In the genomic region with DNA sequence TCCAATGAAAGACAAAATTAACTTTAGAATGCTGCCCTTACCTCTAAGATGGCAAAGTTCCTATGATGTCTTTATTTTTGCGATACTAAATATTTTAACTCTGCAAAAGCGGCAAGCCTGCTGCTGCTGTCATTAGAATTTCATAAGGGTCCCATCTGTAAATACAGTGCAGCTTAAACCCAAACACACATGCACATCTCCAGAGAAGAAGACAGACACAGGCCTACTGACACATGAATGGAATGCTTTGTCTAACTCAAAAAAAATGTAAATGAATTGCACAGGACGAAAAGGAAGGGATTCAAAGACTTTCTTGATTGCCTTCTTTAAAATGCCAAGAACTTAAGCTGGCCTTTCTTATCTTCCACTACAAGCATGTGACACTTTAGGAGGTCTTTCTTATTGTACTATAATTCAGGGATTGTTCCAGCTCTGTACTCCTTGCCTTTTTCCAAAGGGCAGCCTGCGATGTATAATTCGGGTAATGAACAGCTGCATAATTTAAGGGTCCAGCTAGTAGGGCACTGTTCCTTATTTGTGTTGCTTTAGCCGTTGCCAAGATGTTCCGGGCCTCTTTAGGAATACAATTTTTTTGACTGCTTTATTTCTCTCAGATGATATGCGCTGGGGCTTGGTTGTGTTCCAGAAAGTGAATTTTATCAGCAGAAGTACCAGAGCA, we compare ENCODE assay signal across 10 mouse cellular contexts.
DNase-seq lines count a peak whose midpoint lies in the region; ATAC-seq and TF ChIP-seq lines count a peak whose summit lies in the region.
"Had no signal": no experiment of that assay in that cellular context is flagged by ENCODE, and none has a peak within 500 bp of the region (broad histone marks: within the 10 kb centered on the region; RNA-seq: fewer than 3 reads in every experiment).

No protein-coding gene starts in this region.

- TF ChIP-seq POLR2A in cortical plate, adult 2 months (IDR thresholded peaks at IDR 0.05; ENCODE audit: extremely low read depth, insufficient read depth, low read length) = no peak

- no peak overlapping the region for H3K4me3 ChIP-seq in kidney, embryonic 16.5 days (ENCODE audit: low read length)
- H3K4me3 ChIP-seq in cortical plate, adult 2 months (ENCODE audit: insufficient read depth, low read length) = no peak overlapping the region
- H3K4me3 ChIP-seq in forebrain, embryonic 16.5 days (replicated peaks; ENCODE audit: low read length) = no peak overlapping the region
- no peak overlapping the region for H3K4me3 ChIP-seq in midbrain, embryonic 13.5 days (replicated peaks)
- H3K4me3 ChIP-seq in liver, embryonic 12.5 days = no peak overlapping the region

- no peaks in the 10 kb centered on the region for H3K27me3 ChIP-seq in kidney, embryonic 16.5 days (ENCODE audit: insufficient read depth, low read length)
- no peaks in the 10 kb centered on the region for H3K27me3 ChIP-seq in forebrain, embryonic 16.5 days (replicated peaks; ENCODE audit: control insufficient read depth, insufficient read depth, low read length)
- H3K27me3 ChIP-seq in midbrain, embryonic 13.5 days = no peaks in the 10 kb centered on the region
- no peaks in the 10 kb centered on the region for H3K27me3 ChIP-seq in liver, embryonic 12.5 days (replicated peaks)

- no peak for TF ChIP-seq CTCF in cortical plate, adult 2 months (IDR thresholded peaks at IDR 0.05; ENCODE audit: extremely low read depth, insufficient read depth, low read length)

- H3K9ac ChIP-seq in kidney, embryonic 16.5 days (replicated peaks; ENCODE audit: low read length) = no peak overlapping the region
- H3K9ac ChIP-seq in forebrain, embryonic 16.5 days (replicated peaks; ENCODE audit: low read depth, low read length) = no peak overlapping the region
- no peak overlapping the region for H3K9ac ChIP-seq in midbrain, embryonic 13.5 days (replicated peaks)
- H3K9ac ChIP-seq in liver, embryonic 12.5 days = no peak overlapping the region

- no peaks in the 10 kb centered on the region for H3K4me1 ChIP-seq in kidney, embryonic 16.5 days (ENCODE audit: insufficient read depth, low read length)
- H3K4me1 ChIP-seq in cortical plate, adult 2 months (ENCODE audit: control insufficient read depth, insufficient read depth, low read length) = peaks cover 3% of the 10 kb centered on the region; the same call in 1 of the 2 replicates
- H3K4me1 ChIP-seq in forebrain, embryonic 16.5 days (replicated peaks; ENCODE audit: control insufficient read depth, insufficient read depth, low read length) = peaks cover 20% of the 10 kb centered on the region
- peaks cover 29% of the 10 kb centered on the region for H3K4me1 ChIP-seq in midbrain, embryonic 13.5 days (replicated peaks)
- H3K4me1 ChIP-seq in liver, embryonic 12.5 days = no peaks in the 10 kb centered on the region

- 62% methylated on average over 8 of the region's 8 CpGs for WGBS in kidney, embryonic 16.5 days
- 5% methylated on average over 8 of the region's 8 CpGs for WGBS in forebrain, embryonic 16.5 days
- WGBS in midbrain, embryonic 13.5 days = 9% methylated on average over 8 of the region's 8 CpGs
- WGBS in liver, embryonic 12.5 days (ENCODE audit: insufficient replicate concordance) = 70% methylated on average over 8 of the region's 8 CpGs

- no peaks in the 10 kb centered on the region for H3K36me3 ChIP-seq in kidney, embryonic 16.5 days (ENCODE audit: insufficient read depth, low read length)
- no peaks in the 10 kb centered on the region for H3K36me3 ChIP-seq in forebrain, embryonic 16.5 days (ENCODE audit: control insufficient read depth, insufficient read depth)
- no peaks in the 10 kb centered on the region for H3K36me3 ChIP-seq in midbrain, embryonic 13.5 days
- no peaks in the 10 kb centered on the region for H3K36me3 ChIP-seq in liver, embryonic 12.5 days

- H3K27ac ChIP-seq in kidney, embryonic 16.5 days (ENCODE audit: low read length) = no peak overlapping the region
- H3K27ac ChIP-seq in cortical plate, adult 2 months (ENCODE audit: insufficient read depth, low read length) = peak overlapping the region; percentile 56; the same call in 1 of the 2 replicates
- peak overlapping the region; percentile 16; the same call in 1 of the 2 replicates for H3K27ac ChIP-seq in forebrain, embryonic 16.5 days (ENCODE audit: low read length)
- H3K27ac ChIP-seq in midbrain, embryonic 13.5 days = peak overlapping the region; percentile 69
- no peak overlapping the region for H3K27ac ChIP-seq in liver, embryonic 12.5 days

- no peaks in the 10 kb centered on the region for H3K9me3 ChIP-seq in kidney, embryonic 16.5 days (ENCODE audit: low read length)
- no peaks in the 10 kb centered on the region for H3K9me3 ChIP-seq in forebrain, embryonic 16.5 days (ENCODE audit: control insufficient read depth, low read length)
- no peaks in the 10 kb centered on the region for H3K9me3 ChIP-seq in midbrain, embryonic 13.5 days
- no peaks in the 10 kb centered on the region for H3K9me3 ChIP-seq in liver, embryonic 12.5 days (replicated peaks)

- DNase-seq in kidney, postnatal 14 days = no peak
- no peak for DNase-seq in ovary, postnatal 14 days (ENCODE audit: low spot score)
- no peak for DNase-seq in adrenal gland, postnatal 14 days
- DNase-seq: adrenal gland, adult 8-10 months; left cerebral cortex, postnatal 4 days had no signal

- peak; percentile 49; the same call in 1 of the 2 replicates for ATAC-seq in kidney, embryonic 16.5 days (ENCODE audit: low FRiP score, low TSS enrichment)
- ATAC-seq in forebrain, embryonic 16.5 days = peak; percentile 82
- ATAC-seq in midbrain, embryonic 13.5 days = peak; percentile 92
- ATAC-seq in liver, embryonic 12.5 days = no peak

- H3K4me2 ChIP-seq in kidney, embryonic 16.5 days (replicated peaks; ENCODE audit: low read depth, low read length) = no peak overlapping the region
- peak overlapping the region; percentile 24; the same call in 1 of the 2 replicates for H3K4me2 ChIP-seq in forebrain, embryonic 16.5 days (ENCODE audit: low read length)
- H3K4me2 ChIP-seq in midbrain, embryonic 13.5 days (replicated peaks) = peak overlapping the region; percentile 17
- no peak overlapping the region for H3K4me2 ChIP-seq in liver, embryonic 12.5 days

Comparison
In these comparisons a context has a peak if more than half of its experiments do, and no peak if none do; other contexts are left out.
1. H3K27ac ChIP-seq: peak in cortical plate, adult 2 months (single experiment), forebrain, embryonic 16.5 days (single experiment) and midbrain, embryonic 13.5 days (single experiment); none in kidney, embryonic 16.5 days (single experiment) and liver, embryonic 12.5 days (single experiment).
2. H3K4me2 ChIP-seq: peak in forebrain, embryonic 16.5 days (single experiment) and midbrain, embryonic 13.5 days (single experiment); none in kidney, embryonic 16.5 days (single experiment) and liver, embryonic 12.5 days (single experiment).